Mouse (Mus musculus) heart, adult 10 weeks (tissue): Measurements from ENCODE around the gene Ghrhr. TPM values are rescaled to one million over a fixed set of nuclear protein-coding genes. Genes with fewer than 3 reads are reported as not detected.

Source experiments
- polyA plus RNA-seq: library from polyadenylated mRNA; stranded (reverse); fragments of 350-450 nt; fragmentation: Illumina TruSeq; extraction: RNeasy Lipid Tissue Mini Kit (QIAGEN cat#74804); gene quantifications from one replicate; pipeline ENCODE4 v1.2.3, GENCODE M21; 2014; ENCODE audit warnings: low read depth, low replicate concordance

Gene Ghrhr
- not detected for polyA plus RNA-seq

GRCm38 (mm10) chr6:55376076-55376475 is at the start of gene Ghrhr:
TSS of gene Ghrhr (plus strand) at chr6:55376295.

GRCm38 (mm10) chr6:55335989-55336514 is 40.0 kb upstream of the Ghrhr start, which contains the start of gene Aqp1:
TSS of gene Aqp1 (plus strand) at chr6:55336432.

Other genes starting within 250 kb of the Ghrhr start
- gene Crhr2, start 243.3 kb upstream of the Ghrhr start, polyA plus RNA-seq: 32.6 TPM
- 14.1 TPM for gene Inmt, start 201.3 kb upstream of the Ghrhr start, polyA plus RNA-seq
- gene Mindy4, start 172.9 kb upstream of the Ghrhr start, polyA plus RNA-seq: 4.3 TPM
- gene Aqp1, start 39.9 kb upstream of the Ghrhr start, polyA plus RNA-seq: 287 TPM
- gene Adcyap1r1, start 75.7 kb downstream of the Ghrhr start, polyA plus RNA-seq: 4.9 TPM